Mouse (Mus musculus) lung, postnatal 0 days (tissue): ENCODE results near the gene Kcnj8.

Experiments used
- CTCF ChIP-seq: IDR thresholded peaks from 2 replicates; pipeline ENCODE4 v1.5.1; 2016; ENCODE audit warnings: antibody characterized with exemption, mild to moderate bottlenecking
- EP300 ChIP-seq: IDR thresholded peaks from 2 replicates; pipeline ENCODE4 v1.6.1; 2016; ENCODE audit warnings: antibody characterized with exemption, mild to moderate bottlenecking, control low read depth

DNA sequence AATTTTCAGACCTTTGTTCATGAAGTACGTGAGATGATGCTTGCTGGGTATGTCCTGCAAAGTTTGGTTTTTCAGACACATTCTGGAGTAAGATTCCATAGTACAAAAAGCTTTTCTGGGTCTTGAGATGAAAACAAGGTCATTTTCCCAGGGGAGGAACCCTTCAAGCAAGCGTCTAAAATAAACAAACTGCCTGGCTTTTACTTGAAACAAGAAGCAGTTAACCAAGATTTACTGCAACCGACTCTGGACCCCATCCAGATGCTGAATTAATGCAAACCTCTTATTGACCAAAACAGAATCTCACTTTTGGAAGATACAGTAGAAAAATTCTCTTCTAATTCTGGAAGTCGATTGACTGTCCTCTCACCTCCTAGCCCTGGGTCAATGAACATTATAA is 20.5 kb downstream of the Kcnj8 start:
- TF ChIP-seq CTCF: no peak
- TF ChIP-seq EP300: no peak
